Mouse (Mus musculus) erythroid progenitor cell, adult 5-6 weeks (primary cell): Measurements from ENCODE around the gene Dtnbp1. TPM values are rescaled to one million over a fixed set of nuclear protein-coding genes. Genes with fewer than 3 reads are reported as not detected.

Experiments used
- ATAC-seq: replicated peaks from 2 replicates; pipeline ENCODE4 v1.8.0; 2016; ENCODE audit warnings: moderate number of reproducible peaks, mild to moderate bottlenecking, moderate TSS enrichment, inconsistent platforms; ENCODE audit not compliant: poor library complexity, low FRiP score, severe bottlenecking
- total RNA-seq, 2 experiments: library from RNA; stranded (forward) in 1 of 2; stranded (reverse) in 1 of 2; fragments of 150-400 nt in 1 of 2; fragments of 186-747, 209-891 nt in 1 of 2; gene quantifications; 2 replicates each; pipeline versions ENCODE4 v1.2.3 to v1.2.4; 2015 to 2017; ENCODE audit warnings: low replicate concordance in 2 of 2

Dtnbp1 gene
- total RNA-seq (2015; ENCODE audit: low replicate concordance) (31.7 and 34.4 TPM in 2 replicates), total RNA-seq (2017; ENCODE audit: low replicate concordance) (14.3 and 17.6 TPM in 2 replicates)

- ATAC-seq: peak; percentile 78
Observed at GRCm38 (mm10) chr13:45001911-45002615, at the start of gene Dtnbp1. TSS of gene Dtnbp1 (minus strand) at chr13:45002147.

- ATAC-seq: no peak
Observed at GRCm38 (mm10) chr13:45049261-45050020, 47.5 kb upstream of the Dtnbp1 start.

- no peak for ATAC-seq
Observed at GRCm38 (mm10) chr13:45043466-45043865, 41.5 kb upstream of the Dtnbp1 start.

- ATAC-seq: no peak
Observed at GRCm38 (mm10) chr13:45040741-45041140, 38.8 kb upstream of the Dtnbp1 start.

GRCm38 (mm10) chr13:45040195-45040594, 38.2 kb upstream of the Dtnbp1 start:
- no peak for ATAC-seq

- ATAC-seq: no peak
Observed at GRCm38 (mm10) chr13:45036417-45036816, 34.5 kb upstream of the Dtnbp1 start.

- no peak for ATAC-seq
Observed at GRCm38 (mm10) chr13:45034759-45035158, 32.8 kb upstream of the Dtnbp1 start.

GRCm38 (mm10) chr13:45033360-45033759, 31.4 kb upstream of the Dtnbp1 start:
- ATAC-seq: no peak

- no peak for ATAC-seq
Observed at GRCm38 (mm10) chr13:45032484-45032883, 30.5 kb upstream of the Dtnbp1 start.

- ATAC-seq: no peak
Observed at GRCm38 (mm10) chr13:45031748-45032147, 29.8 kb upstream of the Dtnbp1 start.

GRCm38 (mm10) chr13:45031314-45031713, 29.4 kb upstream of the Dtnbp1 start:
- no peak for ATAC-seq

GRCm38 (mm10) chr13:45030830-45031229, 28.9 kb upstream of the Dtnbp1 start:
- ATAC-seq: peak; percentile 89

- no peak for ATAC-seq
Observed at GRCm38 (mm10) chr13:45029791-45030190, 27.8 kb upstream of the Dtnbp1 start.

GRCm38 (mm10) chr13:45026291-45026690, 24.3 kb upstream of the Dtnbp1 start:
- ATAC-seq: no peak

GRCm38 (mm10) chr13:45024821-45025220, 22.9 kb upstream of the Dtnbp1 start:
- no peak for ATAC-seq

- no peak for ATAC-seq
Observed at GRCm38 (mm10) chr13:45023356-45024150, 21.6 kb upstream of the Dtnbp1 start.

- ATAC-seq: 0 out of 2 replicates have a peak, but pooled peaks have one; percentile 42
Observed at GRCm38 (mm10) chr13:45008150-45008549, 6.2 kb upstream of the Dtnbp1 start.

- ATAC-seq: no peak
Observed at GRCm38 (mm10) chr13:45007726-45008125, 5.8 kb upstream of the Dtnbp1 start.

GRCm38 (mm10) chr13:45006483-45006882, 4.5 kb upstream of the Dtnbp1 start:
- ATAC-seq: no peak

GRCm38 (mm10) chr13:45005861-45006260, 3.9 kb upstream of the Dtnbp1 start:
- ATAC-seq: no peak
